Mouse (Mus musculus) left cerebral cortex, postnatal 14 days (tissue): ENCODE results near the gene Sema4g. TPM values are rescaled to one million over a fixed set of nuclear protein-coding genes. Genes with fewer than 3 reads are reported as not detected.

ENCODE experiments used
- DNase-seq, 2 experiments: peaks; one replicate each; pipeline ENCODE4 v3.0.0; 2021 to 2022; ENCODE audit warnings: low spot score in 2 of 2, mixed read lengths in 1 of 2
- intact Hi-C: fragments of 180-260 bp; cut with DNase I; formaldehyde crosslinking; loops from one replicate; pipeline ENCODE4 v1.15.1; 2025
- long read RNA-seq, 2 experiments: library from polyadenylated mRNA; stranded (forward); transcript quantifications; one replicate each; pipeline ENCODE4 v2.0.0; 2021
- total RNA-seq, 2 experiments: library from RNA; stranded (reverse); gene quantifications; 2 replicates each; pipeline ENCODE4 v1.2.3; 2021

The Sema4g gene
- total RNA-seq, result 10 to 100 TPM; 36.2 to 37.5 TPM
- long read RNA-seq, experiment 1, full-length matches to known transcripts, result 1 of 5 reads
- long read RNA-seq, experiment 1, partial matches to known transcripts, result 0 of 5 reads
- long read RNA-seq, experiment 1, other reads (novel, unspliced or antisense), result 4 of 5 reads
- long read RNA-seq, experiment 2, partial matches to known transcripts, result 1 of 3 reads
- long read RNA-seq, experiment 2, other reads (novel, unspliced or antisense), result 2 of 3 reads

DNA sequence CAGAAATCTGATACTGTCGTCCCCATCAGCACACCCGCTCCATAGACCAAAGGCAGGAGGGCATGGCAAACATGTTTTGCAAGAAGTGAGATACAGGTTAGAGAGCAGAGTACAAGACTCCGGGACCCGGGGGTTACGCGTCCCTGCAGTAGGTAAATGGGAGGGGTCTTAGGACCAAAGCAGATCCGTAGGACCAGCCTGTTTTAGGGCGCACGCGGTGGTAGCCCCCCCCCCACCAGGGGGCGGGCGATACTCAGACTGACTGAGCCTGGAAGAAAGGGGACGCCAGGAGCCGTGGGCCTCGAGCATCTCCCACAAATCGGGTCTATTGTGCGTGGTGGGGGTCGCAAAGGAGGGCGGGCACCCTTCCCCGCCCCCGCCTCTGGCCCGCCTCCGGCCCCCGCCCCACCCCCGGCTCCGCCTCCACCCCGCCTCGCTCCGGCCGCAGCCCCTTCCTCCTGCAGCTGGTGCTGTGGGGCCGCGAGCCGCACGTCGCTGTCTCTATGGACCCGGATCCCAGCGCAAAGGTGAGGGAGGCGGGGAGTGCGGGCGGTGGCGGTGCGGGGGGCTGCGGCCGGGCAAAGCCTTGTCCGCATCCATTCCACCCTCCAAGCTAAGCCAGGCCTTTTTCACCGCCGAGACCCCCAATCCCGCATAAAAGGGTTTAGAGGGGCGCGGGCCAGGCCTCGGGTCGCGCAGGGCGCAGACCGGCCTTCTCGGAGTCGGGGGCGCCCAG is at the start of gene Sema4g:
Gene Sema4g (plus strand): TSS at position 271 of the 736 bp plus-strand sequence.
- intact Hi-C loops, result loop anchor here (5.0 kb wide), 1 partner anchor 43 kb away; no protein-coding TSS in a partner anchor

DNA sequence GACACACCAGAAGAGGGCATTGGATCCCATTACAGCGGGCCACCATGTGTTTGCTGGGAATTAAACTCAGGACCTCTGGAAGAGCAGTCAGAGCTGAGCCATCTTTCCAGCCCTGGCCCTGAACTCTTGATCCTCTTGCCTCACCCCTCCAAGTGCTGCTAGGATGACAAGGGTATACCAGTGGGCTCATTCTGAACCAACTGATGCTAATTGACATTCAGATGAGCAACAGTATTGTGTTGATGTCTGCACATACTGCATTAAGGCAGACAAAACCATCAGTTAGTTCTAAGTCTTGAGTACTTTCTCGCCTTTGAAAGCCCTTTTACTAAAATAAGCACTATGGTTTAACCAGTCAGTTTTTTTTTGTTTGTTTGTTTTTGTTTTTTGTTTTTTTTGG is 29.3 kb upstream of the Sema4g start:
- DNase-seq, result no peak
- intact Hi-C loops, result no loop called here

More for the DNA sequence above, at the start of gene Sema4g:
- no peak for DNase-seq

GRCm38 (mm10) chr19:44965978-44966377 is 22.9 kb upstream of the Sema4g start:
- intact Hi-C loops, result no loop called here
- no peak for DNase-seq

GRCm38 (mm10) chr19:44968329-44968728 is 20.6 kb upstream of the Sema4g start:
- intact Hi-C loops, result no loop called here

DNA sequence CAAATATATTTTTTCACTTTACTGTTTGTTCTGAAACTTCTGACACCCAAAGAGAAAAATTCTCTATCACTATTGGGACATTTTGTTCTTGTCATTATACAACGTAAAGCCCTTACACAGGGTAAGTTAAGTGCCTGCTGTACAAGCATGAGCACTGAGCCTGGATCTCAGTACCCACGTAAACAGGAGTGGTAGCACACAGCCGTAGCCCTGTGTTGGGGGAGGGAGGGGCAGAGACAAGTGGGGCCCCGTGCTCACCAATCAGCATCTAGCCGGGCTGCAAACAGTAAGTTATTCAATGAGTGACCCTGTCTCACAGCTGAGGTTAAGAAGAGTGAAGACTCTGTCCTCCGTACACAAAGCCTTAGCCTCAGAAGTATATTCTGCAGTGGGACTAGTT is 12.3 kb upstream of the Sema4g start:
- intact Hi-C loops, result no loop called here

More at GRCm38 (mm10) chr19:44968329-44968728, 20.6 kb upstream of the Sema4g start:
- DNase-seq, result no peak

GRCm38 (mm10) chr19:44977148-44977547 is 11.8 kb upstream of the Sema4g start:
- intact Hi-C loops, result no loop called here
- DNase-seq, result no peak

More for the DNA sequence above, 12.3 kb upstream of the Sema4g start:
- DNase-seq, result no peak

GRCm38 (mm10) chr19:44980787-44981186 is 8.1 kb upstream of the Sema4g start:
- DNase-seq, result no peak
- intact Hi-C loops, result no loop called here

DNA sequence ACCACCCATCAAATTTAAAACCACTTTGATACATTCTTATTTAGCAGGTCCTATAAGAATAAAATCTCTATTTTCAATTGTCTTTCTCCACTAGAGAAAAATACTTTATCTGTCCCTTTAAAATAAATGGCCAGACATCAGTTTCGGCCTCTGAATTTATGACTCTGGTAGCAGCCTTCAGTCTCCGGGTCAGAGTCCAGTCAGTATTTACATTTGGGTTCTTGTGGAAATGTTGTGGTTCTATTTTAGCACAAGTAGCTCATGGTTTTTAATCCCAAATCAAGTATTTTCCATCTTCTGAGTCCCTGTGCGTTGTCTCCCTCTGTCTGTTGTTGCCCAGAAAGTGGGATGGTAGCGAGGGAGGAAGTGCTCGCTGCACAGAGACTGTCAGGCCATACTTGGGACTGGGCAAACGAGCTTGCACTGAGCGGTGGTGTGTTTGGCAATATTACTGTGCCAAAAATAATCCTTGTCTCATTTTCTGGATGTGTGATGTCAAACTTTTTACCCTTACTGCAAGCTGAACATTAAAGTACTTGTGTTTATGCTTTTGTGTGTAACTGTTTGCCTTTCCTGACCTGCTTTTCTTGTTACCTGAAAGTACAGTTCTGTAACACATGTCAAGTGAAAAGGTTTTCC is 6.3 kb upstream of the Sema4g start:
- intact Hi-C loops, result no loop called here
- no peak for DNase-seq

GRCm38 (mm10) chr19:44983366-44983765 is 5.5 kb upstream of the Sema4g start:
- intact Hi-C loops, result no loop called here
- DNase-seq, result no peak

- intact Hi-C loops, result no loop called here
- no peak for DNase-seq
Measured at GRCm38 (mm10) chr19:44984420-44984819, 4.5 kb upstream of the Sema4g start.

- intact Hi-C loops, result loop anchor here (5.0 kb wide), 1 partner anchor 47 kb away; no protein-coding TSS in a partner anchor
- no peak for DNase-seq
Measured at GRCm38 (mm10) chr19:44985159-44985988, 3.5 kb upstream of the Sema4g start.

- DNase-seq, result no peak
- intact Hi-C loops, result loop anchor here (5.0 kb wide), 1 partner anchor 45 kb away; no protein-coding TSS in a partner anchor
Measured at GRCm38 (mm10) chr19:44987004-44987403, 1.9 kb upstream of the Sema4g start.

- DNase-seq, result peak; percentile 57 to 61
- intact Hi-C loops, result loop anchor here (5.0 kb wide), 1 partner anchor 44 kb away; no protein-coding TSS in a partner anchor
Measured at GRCm38 (mm10) chr19:44987851-44988250, 1.1 kb upstream of the Sema4g start.

GRCm38 (mm10) chr19:44988321-44988720 is 580 bp upstream of the Sema4g start:
- no peak for DNase-seq
- intact Hi-C loops, result loop anchor here (5.0 kb wide), 1 partner anchor 44 kb away; no protein-coding TSS in a partner anchor

DNA sequence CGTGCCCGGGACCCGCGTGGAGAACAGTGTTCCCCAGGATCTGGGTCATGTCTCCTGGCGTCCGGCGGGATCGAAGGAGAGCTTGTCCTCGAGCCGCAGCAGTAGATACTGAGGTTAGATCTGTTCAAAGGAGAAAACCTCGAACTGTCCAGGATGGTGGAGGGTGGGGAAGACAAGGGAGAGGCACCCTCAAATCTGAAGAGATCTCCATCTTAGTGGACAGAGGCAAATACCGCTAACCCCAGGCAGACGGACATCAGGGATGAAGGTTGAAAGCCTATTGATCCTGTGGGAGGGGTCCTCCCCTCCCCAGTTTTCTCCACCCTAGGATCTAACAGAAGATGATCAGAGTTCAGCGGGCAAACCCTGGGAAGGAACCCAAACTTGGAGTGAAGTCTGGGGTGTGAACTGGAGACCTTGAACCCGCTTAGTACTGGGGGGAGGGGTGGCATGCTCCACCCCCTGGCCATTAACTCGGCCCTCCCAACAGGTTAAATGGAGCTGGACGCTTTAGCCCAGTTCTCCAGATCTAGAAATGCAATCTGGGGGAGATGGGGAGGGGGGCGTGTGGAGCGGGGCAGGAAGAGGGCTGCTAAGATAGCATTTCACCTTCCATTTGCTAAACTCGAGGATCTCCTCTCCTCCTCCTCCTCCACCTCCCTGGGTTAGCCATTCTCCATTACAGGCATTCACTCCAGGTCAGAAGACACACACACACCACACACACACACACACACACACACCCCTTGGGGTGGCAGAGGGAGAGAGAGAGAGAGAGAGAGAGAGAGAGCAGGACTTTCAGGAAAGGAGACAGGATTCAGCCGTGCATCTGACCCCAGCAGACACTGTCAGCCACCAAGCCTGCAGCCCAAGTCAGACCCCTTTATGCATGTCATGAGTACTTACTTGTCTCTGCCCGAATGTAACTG is 930 bp downstream of the Sema4g start:
- DNase-seq, result no peak
- intact Hi-C loops, result loop anchor here (5.0 kb wide), 1 partner anchor 42 kb away; no protein-coding TSS in a partner anchor

DNA sequence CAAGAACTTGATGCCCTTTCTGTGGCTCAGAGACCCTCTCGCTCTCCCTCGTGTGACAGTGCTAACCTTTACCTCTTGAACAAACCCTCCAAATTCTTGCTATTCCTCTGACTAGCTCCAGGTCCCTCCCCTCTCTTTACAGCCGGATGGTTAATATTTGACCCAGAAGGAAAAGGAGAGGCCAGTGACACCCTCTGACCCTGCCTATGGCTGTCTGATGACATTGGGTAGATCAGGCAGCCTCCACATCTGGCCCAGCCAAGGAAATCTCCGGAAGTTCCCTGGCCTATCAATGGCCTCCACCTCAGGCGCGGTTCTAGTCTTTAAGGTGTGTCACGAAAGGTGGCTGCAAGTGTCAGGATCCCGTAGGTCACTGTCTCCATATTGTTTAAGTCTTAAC is 2.1 kb downstream of the Sema4g start:
- intact Hi-C loops, result no loop called here
- no peak for DNase-seq

DNA sequence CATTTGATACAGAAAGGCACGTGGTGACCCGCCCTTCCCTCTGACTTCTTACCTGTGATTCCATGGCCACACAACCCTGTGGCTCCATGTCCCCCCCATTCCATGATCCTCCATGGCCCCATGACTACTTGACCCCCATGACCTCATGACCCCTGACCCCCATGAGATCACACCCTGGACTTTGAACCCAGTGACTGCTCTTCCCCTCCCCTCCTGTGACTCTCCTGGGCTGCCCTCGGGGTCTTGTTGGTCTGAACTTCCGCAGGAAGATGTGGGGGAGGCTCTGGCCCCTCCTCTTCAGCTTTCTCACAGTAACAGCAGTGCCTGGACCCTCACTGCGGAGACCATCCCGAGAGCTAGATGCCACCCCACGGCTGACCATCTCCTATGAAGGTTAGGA is 3.3 kb downstream of the Sema4g start:
- intact Hi-C loops, result no loop called here

GRCm38 (mm10) chr19:44992712-44993111 is 3.8 kb downstream of the Sema4g start:
- intact Hi-C loops, result no loop called here
- no peak for DNase-seq

More for the DNA sequence above, 3.3 kb downstream of the Sema4g start:
- no peak for DNase-seq
